Mouse (Mus musculus) bone marrow, adult 2 months (tissue): ENCODE measurements at regions not wholly inside any gene's neighbourhood (a gene's known extent, or its start where the extent isn't known, plus 50 kb on each side); places are given as distances from the start of the nearest gene placed in this dataset.

Source experiments
- CTCF ChIP-seq: fragments of 200-500 bp; IDR thresholded peaks from 2 replicates; pipeline ENCODE4 v1.5.1; 2011; ENCODE audit warnings: low read length, control low read depth; ENCODE audit not compliant: control insufficient read depth, insufficient read depth
- POLR2A ChIP-seq: fragments of 200-500 bp; IDR thresholded peaks from 2 replicates; pipeline ENCODE4 v1.6.1; 2011; ENCODE audit warnings: low read depth, mild to moderate bottlenecking, control low read depth, low read length, borderline replicate concordance; ENCODE audit not compliant: control insufficient read depth

DNA sequence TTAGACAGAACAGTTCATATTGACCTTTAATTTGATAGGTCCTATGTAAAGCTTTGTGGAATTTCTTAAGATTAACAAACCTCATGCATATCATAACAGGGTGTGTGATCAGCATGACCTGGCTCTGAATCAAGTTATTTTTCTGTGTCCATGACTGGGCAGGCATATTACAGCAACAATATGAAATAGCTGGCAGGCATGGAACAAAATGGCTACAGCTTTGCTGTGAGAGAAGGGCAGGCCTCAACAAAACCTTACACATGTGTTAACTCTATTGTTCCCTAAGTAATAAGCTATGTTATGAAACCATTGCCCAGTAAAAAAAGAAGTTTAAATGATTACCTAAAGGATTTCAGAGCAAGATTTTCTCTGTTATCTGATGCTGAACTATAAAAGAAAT is 93.1 kb upstream of the Tmem260 start:
- TF ChIP-seq CTCF, result no peak
- no peak for TF ChIP-seq POLR2A
